ENCODE assay signal across 8 mouse cellular contexts in the genomic region with DNA sequence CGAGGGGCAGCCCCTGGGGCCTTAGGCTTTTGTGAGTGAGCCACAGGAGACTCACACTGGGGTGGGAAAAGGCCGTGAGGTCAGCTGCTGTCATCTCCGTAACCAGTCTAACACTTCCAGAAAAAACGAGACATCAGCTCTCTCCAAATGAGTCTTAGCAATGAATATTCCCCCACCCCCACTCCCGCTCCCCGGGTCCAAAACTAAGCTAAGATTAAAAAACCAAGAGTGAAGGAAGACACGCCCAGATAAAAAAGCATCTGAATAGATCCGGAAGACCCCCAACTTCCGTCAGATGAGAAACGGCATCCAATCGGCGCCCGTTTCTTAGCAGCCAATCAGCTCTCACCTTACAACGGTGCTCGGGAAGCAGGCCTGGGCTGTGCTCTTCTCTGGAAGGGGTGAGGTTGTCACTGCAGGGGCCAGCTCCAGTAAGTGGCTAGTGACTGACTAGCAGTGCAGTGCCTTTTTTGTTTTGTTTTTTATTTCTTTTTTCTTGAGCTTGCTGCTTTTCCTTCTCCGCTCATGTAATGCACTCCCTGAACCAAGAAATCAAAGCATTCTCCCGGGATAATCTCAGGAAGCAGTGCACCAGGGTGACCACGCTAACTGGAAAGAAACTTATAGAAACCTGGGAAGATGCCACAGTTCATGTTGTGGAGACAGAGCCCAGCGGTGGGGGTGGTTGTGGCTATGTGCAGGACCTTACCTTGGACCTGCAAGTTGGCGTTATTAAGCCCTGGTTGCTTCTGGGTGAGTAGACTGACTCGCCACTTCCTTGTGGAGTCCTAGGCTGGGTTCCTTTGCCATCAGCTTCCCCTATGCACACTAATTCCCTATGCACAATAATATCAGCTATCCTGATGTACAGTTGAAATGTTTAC. TPM values are rescaled to one million over a fixed set of nuclear protein-coding genes. Genes with fewer than 3 reads are reported as not detected.
DNase-seq lines count a peak whose midpoint lies in the region; ATAC-seq lines count a peak whose summit lies in the region.

A gene (plus strand): TSS at position 192 of the 884 bp plus-strand sequence.
A gene (plus strand): TSS at position 383 of the 884 bp plus-strand sequence.

- ATAC-seq in hindbrain, embryonic 14.5 days (ENCODE audit: low FRiP score) = peak; percentile 99

- peak; percentile 95 for DNase-seq in NIH3T3 (ENCODE audit: low read depth)
- DNase-seq in cerebellum, postnatal 10 days = peak; percentile 96
- DNase-seq in frontal cortex, postnatal 14 days (ENCODE audit: low spot score in 2 of 2) = peak; percentile 89 to 91
- peak; percentile 98 for DNase-seq in hindbrain, embryonic 14.5 days (ENCODE audit: low spot score)
- peak; percentile 94 to 96 for DNase-seq in layer of hippocampus, postnatal 36 days
- peak; percentile 98 for DNase-seq in lung, postnatal 36 days
- peak; percentile 97 for DNase-seq in retina, postnatal 1 day
- DNase-seq in urinary bladder, adult 18-20 months (ENCODE audit: low spot score in 2 of 2) = peak; percentile 90 to 96

- H3K4me1 ChIP-seq in hindbrain, embryonic 14.5 days (replicated peaks; ENCODE audit: control insufficient read depth, insufficient read depth, low read length) = peaks cover 13% of the 10 kb centered on the region

- peak within 1 kb of the TSS; percentile 68 for H3K4me2 ChIP-seq in hindbrain, embryonic 14.5 days (replicated peaks)

- peak within 1 kb of the TSS; percentile 54 for H3K4me3 ChIP-seq in hindbrain, embryonic 14.5 days (replicated peaks; ENCODE audit: low read length)

- H3K27me3 ChIP-seq in hindbrain, embryonic 14.5 days (ENCODE audit: control insufficient read depth, insufficient read depth, low read length) = no peaks in the 10 kb centered on the region

- H3K9me3 ChIP-seq in hindbrain, embryonic 14.5 days (ENCODE audit: control insufficient read depth, low read length) = no peaks in the 10 kb centered on the region

- WGBS in hindbrain, embryonic 14.5 days = 2% methylated on average over 21 of the region's 21 CpGs

- H3K36me3 ChIP-seq in hindbrain, embryonic 14.5 days (replicated peaks; ENCODE audit: control insufficient read depth, insufficient read depth) = 0 out of 2 replicates have a peak, but pooled peaks cover 5% of the 10 kb centered on the region

- peak within 1 kb of the TSS; percentile 79 for H3K27ac ChIP-seq in hindbrain, embryonic 14.5 days

- peak within 1 kb of the TSS; percentile 76 for H3K9ac ChIP-seq in hindbrain, embryonic 14.5 days

RNA-seq across cellular contexts. Expression of the first gene that starts in this region (rescaled TPM):
- polyA plus RNA-seq in hindbrain, embryonic 14.5 days (2014; fragmentation: Nextera tagmentation; extraction: Ambion mirVana) = 20.0 and 20.1 TPM in 2 replicates
- total RNA-seq in layer of hippocampus, postnatal 36 days (2021) = 10 to 100 TPM; 30.4 to 32.5 TPM

RNA-seq across cellular contexts. Expression of the second gene that starts in this region (rescaled TPM):
- 54.5 and 62.7 TPM in 2 replicates for polyA plus RNA-seq in hindbrain, embryonic 14.5 days (2014; fragmentation: Nextera tagmentation; extraction: Ambion mirVana)
- 10 to 100 TPM; 17.4 to 21.2 TPM for total RNA-seq in layer of hippocampus, postnatal 36 days (2021)

Comparison
In these comparisons a context has a peak if more than half of its experiments do, and no peak if none do; other contexts are left out.
1. Peak in every context shown above with its lines: DNase-seq, ATAC-seq, H3K4me3 ChIP-seq and H3K27ac ChIP-seq.